Mouse (Mus musculus) lung, postnatal 4 days (tissue): ENCODE results near the gene Wdcp.
"Not testable (repeated sequence)": the region's sequence is repeated elsewhere in the genome, so short reads cannot be mapped to it uniquely, and the experiment has no call there.

ENCODE experiments used
- DNase-seq, 2 experiments: peaks; one replicate each; pipeline ENCODE4 v3.0.0; 2021

Wdcp gene

GRCm38 (mm10) chr12:4872273-4872672 is 29.2 kb downstream of the Wdcp start:
- DNase-seq: no peak

- no peak for DNase-seq
These were observed 29.9 kb downstream of the Wdcp start for GRCm38 (mm10) chr12:4872983-4873477.

- no peak for DNase-seq
These were observed 30.4 kb downstream of the Wdcp start for GRCm38 (mm10) chr12:4873531-4873930.

DNA sequence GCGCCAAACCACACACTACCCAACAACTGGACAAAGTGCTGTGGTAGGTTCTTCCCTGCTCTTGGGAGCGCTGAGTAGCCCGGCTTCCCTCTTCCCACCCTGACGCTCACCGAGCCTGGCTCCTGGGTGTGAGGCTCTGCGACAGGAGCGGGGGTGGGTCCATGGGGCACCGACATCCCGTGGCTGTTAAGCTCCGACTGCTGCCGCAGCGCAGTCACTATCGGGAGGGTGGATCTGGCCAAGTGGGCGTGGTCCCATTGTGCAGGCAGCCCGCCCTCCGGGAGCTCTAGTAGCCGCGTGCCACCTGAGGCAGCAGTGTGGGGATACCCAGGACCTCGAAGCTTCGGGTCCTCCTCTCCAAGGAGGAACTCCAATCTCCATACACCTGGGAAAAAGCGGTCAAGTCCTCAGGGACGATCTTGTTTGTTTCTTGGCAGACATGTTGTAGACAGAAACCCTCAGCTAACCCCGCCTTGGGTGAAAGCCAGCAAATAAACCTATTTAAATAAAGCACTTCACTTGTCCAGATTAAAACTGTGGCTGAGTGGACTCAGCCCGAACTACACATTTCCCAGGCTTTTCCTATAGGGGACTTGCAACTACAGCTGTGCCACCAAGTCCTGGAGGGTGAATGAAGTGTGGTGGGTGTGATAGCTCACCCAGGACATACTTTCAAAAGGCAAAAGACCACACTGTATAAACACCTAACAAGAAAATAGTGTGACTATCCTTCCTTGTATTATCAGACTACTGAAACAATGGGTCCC is 31.2 kb downstream of the Wdcp start, which contains the start of gene Mfsd2b:
Gene Mfsd2b (minus strand): TSS at position 199 of the 767 bp plus-strand sequence.
- peak; percentile 81 to 86 for DNase-seq

GRCm38 (mm10) chr12:4875623-4876022 is 32.5 kb downstream of the Wdcp start:
- no peak for DNase-seq

DNA sequence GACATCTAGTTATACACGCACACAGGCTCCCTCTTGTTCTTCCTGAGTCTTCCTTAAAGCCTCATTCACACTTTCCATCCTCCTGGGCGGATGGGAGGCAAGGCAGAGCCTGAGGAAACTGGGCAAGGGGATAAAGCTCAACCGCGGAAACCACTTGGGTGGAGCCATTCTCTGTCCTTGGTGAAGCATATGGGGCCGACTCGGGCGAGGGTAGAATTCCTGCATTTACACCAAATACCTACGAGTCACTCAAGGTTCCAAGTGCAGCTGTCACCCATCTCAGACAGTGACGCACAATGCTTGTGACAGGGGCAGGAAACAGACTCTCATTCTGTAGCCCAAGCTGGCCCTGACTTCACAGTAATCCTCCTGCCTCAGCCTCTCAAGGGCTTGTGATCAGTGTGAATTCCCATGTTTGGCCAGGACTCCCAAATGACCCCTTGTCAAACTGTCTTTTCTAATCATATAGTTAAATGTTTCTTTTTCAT is 35.2 kb downstream of the Wdcp start:
- DNase-seq: no peak

DNA sequence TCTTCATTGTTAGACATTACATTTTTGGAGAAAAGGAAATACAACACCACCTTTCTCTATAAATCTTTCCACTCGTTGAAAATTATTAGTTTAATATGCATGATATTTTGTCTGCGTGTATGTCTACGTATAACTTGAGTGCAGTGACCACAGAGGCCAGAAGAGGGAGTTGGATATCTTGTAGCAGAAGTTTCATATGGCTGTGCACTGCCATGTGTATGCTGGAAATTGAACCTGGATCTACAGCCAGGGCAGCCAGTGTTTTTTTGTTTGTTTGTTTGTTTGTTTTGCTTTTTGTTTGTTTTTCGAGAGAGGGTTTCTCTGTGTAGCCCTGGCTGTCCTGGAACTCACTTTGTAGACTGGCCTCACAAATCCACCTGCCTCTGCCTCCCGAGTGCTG is 35.9 kb downstream of the Wdcp start:
- no peak for DNase-seq

DNA sequence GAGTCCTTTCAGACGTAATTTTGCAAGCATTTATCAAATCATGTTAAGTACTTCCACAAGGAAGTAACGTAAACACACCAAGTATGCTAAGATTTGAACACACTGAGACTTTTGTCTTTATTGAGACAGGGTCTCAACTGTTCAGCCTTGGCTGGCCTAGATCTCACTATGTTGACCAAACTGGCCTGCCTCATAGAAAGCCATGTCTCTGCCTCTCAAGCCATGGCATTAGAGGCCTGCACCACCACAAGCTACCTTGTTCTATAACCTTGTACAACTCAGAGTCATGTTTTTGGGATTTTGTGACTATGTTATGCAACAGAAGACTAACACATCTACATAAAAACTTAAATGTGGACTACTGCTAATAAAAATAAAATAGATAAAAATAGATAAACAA is 39.0 kb downstream of the Wdcp start:
- DNase-seq: no peak

GRCm38 (mm10) chr12:4885062-4885461 is 42.0 kb downstream of the Wdcp start:
- DNase-seq: no peak

DNA sequence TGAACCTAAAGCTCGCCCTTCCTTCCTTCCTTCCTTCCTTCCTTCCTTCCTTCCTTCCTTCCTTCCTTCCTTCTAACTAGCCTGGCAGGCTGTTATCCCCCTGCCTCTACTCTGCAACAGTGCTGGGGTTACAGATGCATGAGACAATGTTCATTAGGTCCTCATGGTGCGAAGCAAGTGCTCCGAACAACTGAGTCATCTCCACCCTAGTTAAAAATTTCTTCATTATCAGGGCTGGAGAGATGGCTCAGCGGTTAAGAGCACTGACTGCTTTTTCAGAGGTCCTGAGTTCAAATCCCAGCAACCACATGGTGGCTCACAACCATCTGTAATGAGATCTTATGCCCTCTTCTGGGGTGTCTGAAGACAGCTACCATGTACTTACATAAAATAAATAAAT is 43.5 kb downstream of the Wdcp start:
- DNase-seq: not testable (repeated sequence)

- no peak for DNase-seq
These were observed 45.6 kb downstream of the Wdcp start for GRCm38 (mm10) chr12:4888739-4889138.

- no peak for DNase-seq
These were observed 46.1 kb downstream of the Wdcp start for GRCm38 (mm10) chr12:4889251-4889650.

GRCm38 (mm10) chr12:4889891-4890290 is 46.8 kb downstream of the Wdcp start:
- no peak for DNase-seq

DNA sequence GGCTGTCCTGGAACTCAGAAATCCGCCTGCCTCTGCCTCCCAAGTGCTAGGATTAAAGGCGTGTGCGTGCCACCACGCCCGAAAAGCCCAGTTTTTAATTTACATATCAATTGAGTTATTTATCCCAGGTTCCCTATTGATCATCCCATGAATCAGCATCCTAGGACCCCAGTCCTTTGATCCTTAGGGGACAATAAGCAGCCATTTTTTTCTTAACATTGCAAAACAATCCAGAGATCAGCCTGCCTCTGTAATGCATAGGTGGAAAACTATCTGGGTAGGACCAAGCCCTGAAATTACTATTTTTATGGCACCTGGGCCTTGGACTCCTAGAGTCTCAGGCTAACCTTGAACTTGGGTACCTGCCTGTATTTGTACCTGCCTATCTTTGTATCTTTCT is 54.9 kb downstream of the Wdcp start:
- DNase-seq: no peak

DNA sequence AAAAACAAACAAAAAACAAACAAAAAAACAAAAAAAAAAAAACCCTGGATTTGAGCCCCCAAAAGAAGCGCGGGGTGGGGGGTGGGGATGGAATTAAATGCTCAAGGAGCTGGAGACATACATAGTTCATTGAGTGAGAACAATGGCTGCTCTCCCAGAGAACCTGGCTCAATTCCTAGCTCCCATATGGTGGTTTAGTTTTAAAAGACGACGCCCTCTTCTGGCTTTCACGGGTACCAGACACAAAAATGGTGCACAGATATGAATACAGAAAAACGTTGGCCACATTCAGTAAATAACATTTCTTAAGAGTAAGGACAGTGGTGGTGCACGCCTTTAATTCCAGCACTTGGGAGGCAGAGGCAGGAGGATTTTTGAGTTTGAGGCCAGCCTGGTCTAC is 62.8 kb downstream of the Wdcp start:
- no peak for DNase-seq

GRCm38 (mm10) chr12:4906476-4906875 is 63.4 kb downstream of the Wdcp start:
- DNase-seq: no peak

DNA sequence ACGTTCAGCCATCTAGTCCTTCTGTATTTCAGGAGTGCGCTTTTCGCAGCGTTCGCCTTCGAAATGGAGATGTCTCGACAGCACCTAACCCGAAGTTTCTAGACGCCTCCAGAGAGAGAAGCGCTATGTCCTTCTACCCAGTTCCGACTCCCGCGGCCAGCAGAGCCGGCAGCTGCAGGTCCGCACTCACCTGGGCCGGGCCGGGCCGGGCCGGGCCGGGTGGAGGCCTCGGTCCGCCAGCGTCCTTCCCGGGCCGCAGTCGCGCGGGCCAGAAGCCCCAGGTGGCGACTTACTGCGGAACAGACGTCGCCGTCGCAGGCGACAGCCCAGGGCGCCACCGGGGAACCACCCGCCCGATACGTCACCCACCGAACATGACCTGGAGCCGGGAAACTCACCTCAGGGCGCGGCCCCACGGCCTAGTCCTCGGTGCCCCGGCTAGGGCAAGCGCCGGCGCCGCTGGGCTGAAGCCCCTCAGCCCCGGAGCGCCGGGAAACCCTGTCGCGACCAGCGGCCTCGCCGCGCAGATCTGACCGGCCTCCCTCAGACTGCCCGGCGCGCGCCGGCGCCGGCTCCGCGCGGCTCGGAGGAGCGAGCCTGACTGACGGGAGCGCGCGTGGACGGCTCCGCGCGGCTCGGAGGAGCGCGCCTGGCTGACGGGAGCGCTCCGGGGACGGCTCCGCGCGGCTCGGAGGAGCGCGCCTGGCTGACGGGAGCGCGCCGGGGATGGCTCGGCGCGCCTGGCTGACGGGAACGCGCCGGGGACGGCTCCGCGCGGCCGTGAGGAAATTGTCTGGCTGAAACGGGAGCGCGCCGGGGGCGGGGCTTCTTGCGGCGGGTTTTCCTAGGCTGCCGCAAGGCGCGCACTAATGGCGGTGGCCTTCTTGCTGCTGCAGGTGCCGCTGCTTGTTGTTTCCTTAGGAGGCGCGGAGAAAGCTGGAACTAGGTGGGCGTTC is 64.1 kb downstream of the Wdcp start, which contains the start of gene Ubxn2a:
Gene Ubxn2a (minus strand): TSS at position 755 of the 956 bp plus-strand sequence.
- DNase-seq: peak; percentile 97

DNA sequence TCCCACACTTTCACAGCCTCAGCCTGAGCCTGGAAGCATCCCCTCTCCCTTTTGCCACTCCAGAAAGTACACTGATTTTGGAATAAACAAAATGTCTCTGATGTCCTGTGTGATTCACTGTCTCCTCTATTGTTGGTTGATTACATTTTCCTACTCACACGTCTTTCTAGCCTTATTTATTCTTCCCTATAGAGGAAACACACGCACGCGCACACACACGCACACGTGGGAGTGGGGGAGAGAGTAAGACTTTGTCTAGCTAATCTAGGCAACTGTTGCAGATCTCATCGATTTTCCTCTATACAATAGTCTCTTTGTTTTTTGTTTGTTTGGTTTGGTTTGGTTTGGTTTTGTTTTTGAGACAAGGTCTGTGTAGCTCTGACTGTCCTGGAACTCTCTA is 65.3 kb downstream of the Wdcp start:
- DNase-seq: no peak
